Mouse (Mus musculus): ENCODE data around the gene Aktip.

Gene Aktip

GRCm38 (mm10) chr8:91188152-91188551 lies 11.6 kb downstream of the Aktip start:
- no peak for DNase-seq

DNA sequence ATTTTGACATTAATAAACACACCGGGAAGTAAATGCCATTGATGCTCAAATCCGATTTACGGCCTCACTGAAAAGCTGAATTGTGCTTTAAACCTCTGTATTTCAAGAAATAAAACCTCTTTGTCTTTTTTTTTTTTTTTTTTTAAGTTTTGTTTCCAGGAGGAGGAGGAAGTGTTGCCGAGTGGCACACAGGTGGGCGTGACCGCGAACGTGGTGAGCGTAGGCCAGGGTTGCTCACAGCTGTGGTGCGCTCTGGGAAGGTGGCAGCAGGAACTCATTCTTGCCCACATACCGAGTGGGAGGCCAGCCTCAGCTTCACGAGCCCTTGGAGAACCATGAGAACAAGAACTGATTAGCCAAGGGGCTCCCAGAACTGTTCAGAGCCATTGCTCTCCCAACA lies 13.4 kb downstream of the Aktip start:
- DNase-seq, result no peak

GRCm38 (mm10) chr8:91177708-91178107 lies 22.1 kb downstream of the Aktip start:
- no peak for DNase-seq

GRCm38 (mm10) chr8:91176176-91176575 lies 23.6 kb downstream of the Aktip start:
- no peak for DNase-seq

GRCm38 (mm10) chr8:91171605-91172004 lies 28.2 kb downstream of the Aktip start:
- DNase-seq, result no peak

GRCm38 (mm10) chr8:91170914-91171313 lies 28.9 kb downstream of the Aktip start:
- no peak for DNase-seq

DNA sequence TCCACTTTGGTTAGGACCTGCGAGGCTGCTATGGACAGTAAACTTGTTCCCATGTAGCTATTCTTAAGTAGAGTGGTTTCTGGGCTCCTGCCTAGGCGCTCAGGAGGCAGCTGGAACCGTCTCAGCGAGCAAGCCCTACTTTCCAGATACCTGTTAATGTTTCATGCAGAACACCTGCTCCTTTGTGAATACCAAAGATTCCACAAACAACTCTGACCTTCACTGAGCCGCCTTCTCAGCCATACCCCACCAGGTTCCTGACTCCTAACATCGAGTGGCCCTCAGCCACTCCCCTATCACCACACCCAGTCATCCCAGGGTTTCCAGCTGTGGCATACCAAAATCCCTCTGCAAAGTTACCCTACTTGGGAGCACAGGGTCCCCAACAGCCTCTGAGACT lies 29.6 kb downstream of the Aktip start:
- DNase-seq, result no peak

GRCm38 (mm10) chr8:91159959-91160800 lies 39.6 kb downstream of the Aktip start:
- DNase-seq, result no peak

- DNase-seq, result no peak
Observed at GRCm38 (mm10) chr8:91158617-91159016, 41.2 kb downstream of the Aktip start.

GRCm38 (mm10) chr8:91154564-91154963 lies 45.2 kb downstream of the Aktip start:
- no peak for DNase-seq

GRCm38 (mm10) chr8:91153831-91154230 lies 45.9 kb downstream of the Aktip start:
- no peak for DNase-seq

DNA sequence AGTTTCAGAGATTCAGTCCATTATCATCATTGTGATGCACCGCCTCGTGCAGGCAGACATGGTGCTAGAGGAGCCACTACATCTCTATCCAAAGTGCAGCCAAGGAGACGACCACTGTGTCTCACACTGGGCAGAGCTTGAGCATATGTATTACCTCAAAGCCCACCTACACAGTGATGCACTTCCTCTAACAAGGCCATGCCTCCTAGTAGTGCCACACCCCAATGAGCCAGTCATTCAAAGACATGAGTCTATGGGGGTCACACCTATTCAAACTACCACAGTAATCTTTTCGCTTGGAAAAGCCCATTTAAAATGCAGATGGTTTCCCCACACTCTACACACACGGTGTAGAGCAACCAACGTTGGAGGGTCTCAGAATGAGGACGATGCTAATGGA lies 48.2 kb downstream of the Aktip start:
- DNase-seq, result no peak

DNA sequence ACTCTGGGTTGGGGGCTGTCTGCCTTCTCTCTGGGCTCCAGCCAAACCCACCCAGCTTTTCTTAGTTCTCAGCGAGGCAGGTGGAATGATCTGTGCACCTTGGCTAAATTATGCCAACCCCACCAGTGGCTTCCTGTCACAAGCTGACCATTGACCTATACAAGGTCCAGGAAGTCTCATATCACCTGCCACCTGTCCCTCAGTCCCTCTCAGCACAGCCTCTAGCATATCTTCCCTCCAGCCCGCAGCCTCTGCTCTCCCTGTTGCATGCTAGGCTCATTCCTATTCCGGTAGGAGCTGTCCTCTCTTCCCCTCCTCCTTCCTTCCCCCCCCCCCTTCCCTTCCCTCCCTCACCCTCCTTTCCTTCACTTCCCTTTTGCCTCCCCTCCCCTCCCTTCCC lies 50.5 kb downstream of the Aktip start:
- DNase-seq, result no peak

DNA sequence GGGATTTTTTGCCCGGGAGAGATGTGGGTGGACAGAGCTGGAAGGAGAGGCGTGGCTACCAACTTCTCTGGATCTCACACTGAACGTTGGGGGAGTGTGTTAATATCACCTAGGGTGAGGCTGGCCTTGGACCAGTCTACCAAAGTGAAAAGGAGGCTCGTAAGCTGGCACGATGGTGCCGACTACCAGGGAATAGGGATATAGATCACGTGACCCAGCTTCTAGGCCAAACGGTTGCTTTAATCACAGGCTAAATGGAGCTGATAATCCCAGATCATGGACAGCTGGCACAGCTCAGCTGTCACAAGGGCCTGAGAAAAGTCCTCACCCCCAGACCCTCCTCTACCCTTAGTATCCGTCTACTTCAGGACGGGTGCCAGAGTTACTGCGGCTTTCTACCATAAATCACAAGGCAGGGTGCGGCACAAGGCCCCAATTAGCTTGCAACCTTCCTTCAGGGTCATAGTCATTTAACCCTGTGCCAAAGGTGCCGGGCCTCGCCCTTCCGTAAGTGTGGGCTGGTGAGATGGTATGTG lies 51.1 kb downstream of the Aktip start:
- DNase-seq, result no peak

DNA sequence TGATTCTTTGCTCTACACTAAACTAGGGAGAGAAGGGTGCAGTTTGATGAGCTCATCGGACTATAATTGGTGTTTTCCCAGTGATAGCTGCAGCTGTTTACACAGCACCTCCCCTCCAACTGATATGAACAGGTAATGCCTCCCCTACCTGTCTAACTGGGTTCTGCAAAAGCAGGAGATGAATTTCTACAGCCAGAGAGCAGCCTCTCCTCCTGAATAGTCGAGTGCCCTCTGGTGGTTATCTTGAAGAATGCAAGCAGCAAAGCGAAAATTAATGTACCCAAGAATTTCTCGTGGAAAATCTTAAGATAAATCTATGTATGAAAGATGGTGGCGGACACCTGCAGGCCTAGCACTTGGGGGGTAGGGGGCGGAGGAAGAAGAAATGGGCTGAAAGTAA lies 52.1 kb downstream of the Aktip start:
- peak; percentile 77 for DNase-seq

DNA sequence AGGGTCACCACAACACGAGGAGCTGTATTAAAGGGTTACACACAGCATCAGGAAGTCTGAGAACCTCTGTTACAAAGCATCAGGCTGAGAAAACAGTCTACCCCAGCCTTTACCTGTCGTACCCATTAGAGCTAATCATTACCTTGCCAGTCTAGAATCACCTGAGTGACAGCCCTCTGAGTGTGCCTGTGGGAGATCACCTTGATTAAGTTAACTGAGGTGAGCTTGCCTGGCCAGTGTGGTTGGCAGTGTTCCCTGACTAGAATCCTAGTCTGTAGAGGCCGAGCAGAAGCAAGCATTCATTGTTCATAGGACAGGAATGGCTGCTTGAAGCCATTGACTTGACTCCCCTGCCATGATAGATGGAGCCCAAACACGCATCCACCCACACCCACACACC lies 58.9 kb downstream of the Aktip start:
- no peak for DNase-seq

DNA sequence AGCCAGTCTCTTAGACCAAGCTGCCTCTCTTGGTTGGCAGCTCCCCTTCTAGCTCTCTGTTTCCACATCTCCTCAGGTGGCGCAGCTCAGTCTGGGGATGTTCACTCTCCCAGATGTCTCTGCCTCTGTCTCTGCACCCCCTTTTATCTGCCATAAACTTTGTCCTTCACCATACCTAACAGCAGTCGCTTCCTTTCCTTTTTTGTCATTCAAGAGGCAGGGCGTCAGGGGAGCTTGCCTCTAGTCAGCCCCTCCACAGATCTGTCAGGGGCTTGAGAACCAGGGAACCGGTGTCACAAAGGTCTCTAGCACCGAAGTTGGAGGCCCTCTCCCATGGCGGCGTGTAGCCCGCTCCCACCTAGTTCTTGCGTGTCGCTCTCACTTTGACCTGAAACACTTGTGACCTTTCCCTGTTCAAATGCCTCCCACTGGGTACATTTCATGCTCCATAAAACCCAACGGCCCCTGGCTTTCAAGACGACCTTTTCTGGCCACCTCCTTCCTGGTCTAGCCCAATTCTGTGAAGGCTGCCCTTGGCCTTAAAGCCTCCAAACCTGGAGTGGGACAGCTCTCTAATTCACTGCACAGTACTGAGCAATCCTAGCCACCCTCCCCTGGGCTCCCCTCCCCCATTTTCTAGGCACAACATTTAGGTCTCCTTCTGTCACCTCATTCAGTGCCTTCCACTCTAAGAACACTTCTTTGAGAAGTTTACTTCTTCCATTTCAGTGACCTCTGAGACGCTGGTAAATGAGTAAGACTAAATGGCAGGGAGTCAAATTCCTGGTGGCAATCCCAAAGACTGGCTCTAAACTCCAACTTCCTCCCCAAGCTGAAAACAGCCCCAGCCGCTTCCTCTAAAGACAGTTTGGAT lies 64.2 kb downstream of the Aktip start:
- peak; percentile 48 for DNase-seq

- DNase-seq, result no peak
Observed at GRCm38 (mm10) chr8:91134659-91135058, 65.1 kb downstream of the Aktip start.

DNA sequence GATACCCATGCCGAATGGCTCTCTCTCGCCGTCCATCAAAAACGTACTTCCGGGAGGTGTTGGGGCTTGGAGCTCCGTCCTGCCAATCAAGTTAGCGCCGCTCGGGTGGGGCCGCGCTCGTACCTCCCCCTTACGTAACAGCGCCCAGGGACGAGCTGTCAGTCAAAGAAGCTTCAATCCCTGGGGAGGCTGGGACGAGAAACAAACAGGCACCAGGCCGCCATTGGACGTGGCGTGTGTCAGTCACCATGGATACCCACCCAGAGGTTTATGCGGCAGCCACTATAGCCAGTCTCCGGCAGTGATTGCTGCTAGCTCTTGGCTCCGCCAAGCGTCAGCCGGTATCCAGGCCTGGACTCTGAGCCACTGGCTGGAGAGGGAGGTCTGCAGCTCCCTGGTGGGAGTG lies 65.7 kb downstream of the Aktip start:
- DNase-seq, result peak; percentile 100

- DNase-seq, result no peak
Observed at GRCm38 (mm10) chr8:91133441-91134069, 66.2 kb downstream of the Aktip start.

GRCm38 (mm10) chr8:91132731-91133130 lies 67.0 kb downstream of the Aktip start:
- peak; percentile 58 for DNase-seq

GRCm38 (mm10) chr8:91126786-91127185 lies 73.0 kb downstream of the Aktip start:
- no peak for DNase-seq

- DNase-seq, result no peak
Observed at GRCm38 (mm10) chr8:91124315-91124714, 75.5 kb downstream of the Aktip start.

Data from cerebellum, adult 9-10 months (tissue).